In the genomic region with DNA sequence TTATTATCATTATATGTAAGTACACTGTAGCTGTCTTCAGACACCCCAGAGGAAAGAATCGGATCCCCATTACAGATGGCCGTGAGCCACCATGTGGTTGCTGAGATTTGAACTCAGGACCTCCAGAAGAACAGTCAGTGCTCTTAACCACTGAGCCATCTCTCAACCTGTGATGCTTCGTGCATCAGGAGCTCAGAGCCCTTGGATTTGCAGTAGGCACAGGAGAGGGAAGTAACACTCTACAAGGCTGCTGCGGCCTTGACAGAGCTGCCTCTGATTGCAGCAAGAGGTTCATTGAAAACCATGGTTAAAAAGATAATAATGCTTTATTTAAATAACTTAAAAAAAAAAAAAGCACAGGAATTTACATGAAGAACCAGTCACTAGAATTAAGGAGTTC, we compare ENCODE assay signal across 11 mouse cellular contexts. TPM values are rescaled to one million over a fixed set of nuclear protein-coding genes. Genes with fewer than 3 reads are reported as not detected.
DNase-seq lines count a peak whose midpoint lies in the region; ATAC-seq and TF ChIP-seq lines count a peak whose summit lies in the region.
"Had no signal": no experiment of that assay in that cellular context is flagged by ENCODE, and none has a peak within 500 bp of the region (broad histone marks: within the 10 kb centered on the region; RNA-seq: fewer than 3 reads in every experiment).

No protein-coding gene starts in this region.

- TF ChIP-seq CTCF in kidney, postnatal 0 days (IDR thresholded peaks at IDR 0.05; ENCODE audit: low read depth): no peak

- H3K4me2 ChIP-seq in kidney, postnatal 0 days (ENCODE audit: low read length): peak overlapping the region; percentile 61
- H3K4me2 ChIP-seq in hindbrain, embryonic 13.5 days: peak overlapping the region; percentile 45
- H3K4me2 ChIP-seq in neural tube, embryonic 12.5 days (replicated peaks): peak overlapping the region; percentile 52

- DNase-seq in kidney, postnatal 0 days (ENCODE audit: low spot score): no peak
- no peak for DNase-seq in kidney, postnatal 36 days
- DNase-seq in embryonic facial prominence, embryonic 10.5 days (ENCODE audit: low spot score): no peak
- DNase-seq in frontal cortex, postnatal 10 days (ENCODE audit: low spot score in 2 of 2): no peak
- DNase-seq: cerebellum, adult 11 months had no signal

- ATAC-seq in kidney, postnatal 0 days (replicated peaks; ENCODE audit: low FRiP score, low read depth): no peak
- ATAC-seq in hindbrain, embryonic 13.5 days (ENCODE audit: low FRiP score): no peak
- ATAC-seq in neural tube, embryonic 12.5 days (ENCODE audit: low FRiP score, low read depth): no peak
- no peak for ATAC-seq in monocyte, adult 5-6 weeks (replicated peaks; ENCODE audit: insufficient number of reproducible peaks, low FRiP score, low TSS enrichment, poor library complexity, severe bottlenecking)
- no peak for ATAC-seq in CD4-positive, CD25-positive, alpha-beta regulatory T cell, adult 4 months
- ATAC-seq: Patski had no signal

- H3K27me3 ChIP-seq in kidney, postnatal 0 days (ENCODE audit: insufficient read depth, low read length): no peaks in the 10 kb centered on the region
- no peaks in the 10 kb centered on the region for H3K27me3 ChIP-seq in embryonic facial prominence, embryonic 10.5 days (replicated peaks; ENCODE audit: low read depth, poor library complexity, severe bottlenecking)
- no peaks in the 10 kb centered on the region for H3K27me3 ChIP-seq in hindbrain, embryonic 13.5 days
- no peaks in the 10 kb centered on the region for H3K27me3 ChIP-seq in neural tube, embryonic 12.5 days (replicated peaks)
- H3K27me3 ChIP-seq: megakaryocyte, embryonic 14.5 days; Patski had no signal

- H3K9me3 ChIP-seq in kidney, postnatal 0 days (replicated peaks; ENCODE audit: low read length): no peaks in the 10 kb centered on the region
- no peaks in the 10 kb centered on the region for H3K9me3 ChIP-seq in embryonic facial prominence, embryonic 10.5 days
- no peaks in the 10 kb centered on the region for H3K9me3 ChIP-seq in hindbrain, embryonic 13.5 days
- no peaks in the 10 kb centered on the region for H3K9me3 ChIP-seq in neural tube, embryonic 12.5 days
- H3K9me3 ChIP-seq: megakaryocyte, embryonic 14.5 days had no signal

- 60% methylated on average over 4 of the region's 4 CpGs for WGBS in kidney, postnatal 0 days
- WGBS in embryonic facial prominence, embryonic 10.5 days: 79% methylated on average over 4 of the region's 4 CpGs
- 79% methylated on average over 4 of the region's 4 CpGs for WGBS in hindbrain, embryonic 13.5 days
- 69% methylated on average over 4 of the region's 4 CpGs for WGBS in neural tube, embryonic 12.5 days

- H3K9ac ChIP-seq in kidney, postnatal 0 days (ENCODE audit: low read depth, low read length): 0 out of 2 replicates have a peak overlapping the region, but pooled peaks have one; percentile 36
- H3K9ac ChIP-seq in hindbrain, embryonic 13.5 days: no peak overlapping the region
- H3K9ac ChIP-seq in neural tube, embryonic 12.5 days: no peak overlapping the region

- H3K4me3 ChIP-seq in kidney, postnatal 0 days (replicated peaks; ENCODE audit: low read depth, low read length): peak overlapping the region; percentile 49
- H3K4me3 ChIP-seq in embryonic facial prominence, embryonic 10.5 days: peak overlapping the region; percentile 57
- peak overlapping the region; percentile 34; the same call in 1 of the 2 replicates for H3K4me3 ChIP-seq in hindbrain, embryonic 13.5 days
- no peak overlapping the region for H3K4me3 ChIP-seq in neural tube, embryonic 12.5 days

- H3K4me1 ChIP-seq in kidney, postnatal 0 days (replicated peaks; ENCODE audit: insufficient read depth, low read length): peaks cover 20% of the 10 kb centered on the region
- H3K4me1 ChIP-seq in embryonic facial prominence, embryonic 10.5 days: peaks cover 50% of the 10 kb centered on the region
- H3K4me1 ChIP-seq in hindbrain, embryonic 13.5 days (replicated peaks): peaks cover 22% of the 10 kb centered on the region
- H3K4me1 ChIP-seq in neural tube, embryonic 12.5 days: peaks cover 25% of the 10 kb centered on the region

- H3K36me3 ChIP-seq in kidney, postnatal 0 days (ENCODE audit: insufficient read depth, low read length): no peaks in the 10 kb centered on the region
- H3K36me3 ChIP-seq in embryonic facial prominence, embryonic 10.5 days (replicated peaks): no peaks in the 10 kb centered on the region
- no peaks in the 10 kb centered on the region for H3K36me3 ChIP-seq in hindbrain, embryonic 13.5 days
- no peaks in the 10 kb centered on the region for H3K36me3 ChIP-seq in neural tube, embryonic 12.5 days

- H3K27ac ChIP-seq in kidney, postnatal 0 days: no peak overlapping the region
- H3K27ac ChIP-seq in embryonic facial prominence, embryonic 10.5 days (replicated peaks): peak overlapping the region; percentile 21; the same call in 1 of the 2 replicates
- H3K27ac ChIP-seq in hindbrain, embryonic 13.5 days: no peak overlapping the region
- no peak overlapping the region for H3K27ac ChIP-seq in neural tube, embryonic 12.5 days

RNA-seq across cellular contexts. Expression of gene Ttc23, which starts 1.2 kb away (rescaled TPM):
- 25.5 and 25.6 TPM in 2 replicates for polyA plus RNA-seq in kidney, postnatal 0 days (2015; fragmentation: Nextera tagmentation; extraction: Ambion mirVana)
- polyA plus RNA-seq in embryonic facial prominence, embryonic 10.5 days (2016; fragmentation: Nextera tagmentation; extraction: Ambion mirVana): 45.5 and 47.3 TPM in 2 replicates
- 12.0 and 12.2 TPM in 2 replicates for polyA plus RNA-seq in hindbrain, embryonic 13.5 days (2015; fragmentation: Nextera tagmentation; extraction: Ambion mirVana)
- polyA plus RNA-seq in neural tube, embryonic 12.5 days (2016; fragmentation: Nextera tagmentation; extraction: Ambion mirVana): 22.2 and 23.7 TPM in 2 replicates
- total RNA-seq in monocyte, adult 5-6 weeks (2017): 5.6 to 12.5 TPM (median 6.6 TPM) in 3 replicates
- 1 to 10 TPM; 1.7 to 1.8 TPM for polyA plus RNA-seq in CD4-positive, CD25-positive, alpha-beta regulatory T cell, adult 4 months (2017; shearing (Covaris generic))

RNA-seq across cellular contexts. Expression of gene Lrrc28, which starts 3.3 kb away (rescaled TPM):
- polyA plus RNA-seq in kidney, postnatal 0 days (2015; fragmentation: Nextera tagmentation; extraction: Ambion mirVana): 19.6 and 20.9 TPM in 2 replicates
- polyA plus RNA-seq in embryonic facial prominence, embryonic 10.5 days (2016; fragmentation: Nextera tagmentation; extraction: Ambion mirVana): 18.0 and 21.5 TPM in 2 replicates
- 32.2 and 33.0 TPM in 2 replicates for polyA plus RNA-seq in hindbrain, embryonic 13.5 days (2015; fragmentation: Nextera tagmentation; extraction: Ambion mirVana)
- polyA plus RNA-seq in neural tube, embryonic 12.5 days (2016; fragmentation: Nextera tagmentation; extraction: Ambion mirVana): 35.2 and 35.6 TPM in 2 replicates
- 7.1 to 15.5 TPM (median 11.9 TPM) in 3 replicates for total RNA-seq in monocyte, adult 5-6 weeks (2017)
- polyA plus RNA-seq in CD4-positive, CD25-positive, alpha-beta regulatory T cell, adult 4 months (2017; shearing (Covaris generic)): 10 to 100 TPM; 16.8 to 23.5 TPM
